24 mouse cellular contexts compared by ENCODE assay signal in the genomic region with DNA sequence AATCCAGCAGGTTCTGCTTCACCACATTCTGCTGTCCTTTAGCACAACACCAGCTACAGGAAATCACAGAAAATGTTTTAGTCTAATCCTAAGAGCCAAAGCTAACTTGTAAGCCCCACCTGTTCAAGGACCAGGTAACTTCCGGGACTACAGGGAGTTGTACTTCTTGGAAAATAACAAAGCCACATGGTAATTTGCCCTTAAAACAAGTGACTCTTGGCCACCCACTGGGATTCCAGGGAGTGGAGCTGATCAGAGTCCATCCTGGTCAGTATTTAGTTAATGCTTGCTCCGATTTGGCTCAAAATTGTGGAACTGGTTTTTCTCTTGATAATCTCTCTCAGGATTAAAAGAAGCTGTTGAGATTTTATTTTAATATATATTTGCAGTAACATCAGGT.
DNase-seq lines count a peak whose midpoint lies in the region; ATAC-seq and TF ChIP-seq lines count a peak whose summit lies in the region.
"Had no signal": no experiment of that assay in that cellular context is flagged by ENCODE, and none has a peak within 500 bp of the region (broad histone marks: within the 10 kb centered on the region; RNA-seq: fewer than 3 reads in every experiment).

No protein-coding gene starts in this region.

- no peak for TF ChIP-seq CTCF in stomach, postnatal 0 days (IDR thresholded peaks at IDR 0.05; ENCODE audit: low read depth)

- TF ChIP-seq EP300 in stomach, postnatal 0 days (optimal IDR thresholded peaks at IDR 0.05): no peak

- no peaks in the 10 kb centered on the region for H3K4me1 ChIP-seq in kidney, embryonic 15.5 days
- H3K4me1 ChIP-seq in kidney, embryonic 14.5 days (ENCODE audit: control insufficient read depth, insufficient read depth, low read length): no peaks in the 10 kb centered on the region
- no peaks in the 10 kb centered on the region for H3K4me1 ChIP-seq in stomach, postnatal 0 days (replicated peaks; ENCODE audit: control insufficient read depth, insufficient read depth)
- H3K4me1 ChIP-seq: heart, embryonic 10.5 days; hindbrain, embryonic 12.5 days had no signal

- H3K9ac ChIP-seq in kidney, embryonic 15.5 days: no peak overlapping the region
- no peak overlapping the region for H3K9ac ChIP-seq in kidney, embryonic 14.5 days (ENCODE audit: low read depth, low read length)
- H3K9ac ChIP-seq in stomach, postnatal 0 days (ENCODE audit: low read length): no peak overlapping the region
- H3K9ac ChIP-seq: hindbrain, embryonic 12.5 days had no signal

- DNase-seq in kidney, adult 11 months: peak; percentile 33
- DNase-seq in kidney, adult 9 months: peak; percentile 77
- DNase-seq in ES-CJ7 (ENCODE audit: low read depth, low spot score): peak; percentile 90
- DNase-seq in stomach, postnatal 0 days (ENCODE audit: low spot score): no peak
- no peak for DNase-seq in left cerebral cortex, adult 8-10 months (ENCODE audit: low spot score in 2 of 2)
- DNase-seq: adrenal gland, adult 8-10 months; adrenal gland, postnatal 36 days; cerebellum, adult 2 months; cerebellum, postnatal 10 days; gastrocnemius, adult 2 months; gastrocnemius, postnatal 25 days; heart, postnatal 10 days; heart, postnatal 4 days had no signal

- no peaks in the 10 kb centered on the region for H3K9me3 ChIP-seq in kidney, embryonic 15.5 days (replicated peaks)
- H3K9me3 ChIP-seq in kidney, embryonic 14.5 days (ENCODE audit: control insufficient read depth, low read length): no peaks in the 10 kb centered on the region
- no peaks in the 10 kb centered on the region for H3K9me3 ChIP-seq in stomach, postnatal 0 days (ENCODE audit: control insufficient read depth, low read length)
- H3K9me3 ChIP-seq: embryonic facial prominence, embryonic 10.5 days; forebrain, embryonic 10.5 days; heart, embryonic 10.5 days; hindbrain, embryonic 12.5 days had no signal

- WGBS in kidney, embryonic 15.5 days: 82% methylated on average over 2 of the region's 2 CpGs
- 79% methylated on average over 2 of the region's 2 CpGs for WGBS in kidney, embryonic 14.5 days
- 66% methylated on average over 2 of the region's 2 CpGs for WGBS in stomach, postnatal 0 days

- H3K27ac ChIP-seq in kidney, embryonic 15.5 days: no peak overlapping the region
- no peak overlapping the region for H3K27ac ChIP-seq in kidney, embryonic 14.5 days (ENCODE audit: low read depth, low read length)
- H3K27ac ChIP-seq in stomach, postnatal 0 days (replicated peaks): no peak overlapping the region
- H3K27ac ChIP-seq: embryonic facial prominence, embryonic 10.5 days; forebrain, embryonic 10.5 days; gastrocnemius, adult 2 months; heart, embryonic 10.5 days; hindbrain, embryonic 12.5 days had no signal

- no peak for ATAC-seq in kidney, embryonic 15.5 days (replicated peaks; ENCODE audit: low FRiP score)
- no peak for ATAC-seq in kidney, embryonic 14.5 days (ENCODE audit: low FRiP score, low TSS enrichment)
- ATAC-seq in stomach, postnatal 0 days (ENCODE audit: low FRiP score, low TSS enrichment): peak; percentile 10; the same call in 1 of the 2 replicates
- ATAC-seq in erythroblast, adult 5-6 weeks (replicated peaks; ENCODE audit: low FRiP score, poor library complexity, severe bottlenecking): no peak
- ATAC-seq: forebrain, embryonic 14.5 days; hindbrain, embryonic 16.5 days had no signal

- H3K4me2 ChIP-seq in kidney, embryonic 15.5 days: no peak overlapping the region
- H3K4me2 ChIP-seq in kidney, embryonic 14.5 days (replicated peaks; ENCODE audit: low read depth, low read length): no peak overlapping the region
- no peak overlapping the region for H3K4me2 ChIP-seq in stomach, postnatal 0 days (replicated peaks; ENCODE audit: low read depth)
- H3K4me2 ChIP-seq: hindbrain, embryonic 12.5 days had no signal

- H3K4me3 ChIP-seq in kidney, embryonic 15.5 days (replicated peaks): no peak overlapping the region
- no peak overlapping the region for H3K4me3 ChIP-seq in kidney, embryonic 14.5 days (ENCODE audit: low read length)
- no peak overlapping the region for H3K4me3 ChIP-seq in stomach, postnatal 0 days (ENCODE audit: low read depth, low read length)
- H3K4me3 ChIP-seq: embryonic facial prominence, embryonic 10.5 days; erythroblast, embryonic 14.5 days; forebrain, embryonic 10.5 days; gastrocnemius, adult 2 months; heart, embryonic 10.5 days; hindbrain, embryonic 12.5 days had no signal

- no peaks in the 10 kb centered on the region for H3K36me3 ChIP-seq in kidney, embryonic 15.5 days
- H3K36me3 ChIP-seq in kidney, embryonic 14.5 days (ENCODE audit: control insufficient read depth, insufficient read depth, low read length): no peaks in the 10 kb centered on the region
- no peaks in the 10 kb centered on the region for H3K36me3 ChIP-seq in stomach, postnatal 0 days (ENCODE audit: control insufficient read depth, insufficient read depth, low read length)
- H3K36me3 ChIP-seq: embryonic facial prominence, embryonic 10.5 days; forebrain, embryonic 10.5 days; heart, embryonic 10.5 days; hindbrain, embryonic 12.5 days had no signal

- H3K27me3 ChIP-seq in kidney, embryonic 15.5 days: no peaks in the 10 kb centered on the region
- no peaks in the 10 kb centered on the region for H3K27me3 ChIP-seq in kidney, embryonic 14.5 days (ENCODE audit: control insufficient read depth, insufficient read depth, low read length)
- H3K27me3 ChIP-seq in stomach, postnatal 0 days (ENCODE audit: control insufficient read depth, insufficient read depth, low read length): no peaks in the 10 kb centered on the region
- H3K27me3 ChIP-seq: CH12.LX; hindbrain, embryonic 12.5 days had no signal

Comparison
In these comparisons a context has a peak if more than half of its experiments do, and no peak if none do; other contexts are left out.
1. DNase-seq: peak in kidney, adult 11 months (single experiment), kidney, adult 9 months (single experiment) and ES-CJ7 (single experiment); none in stomach, postnatal 0 days (single experiment) and left cerebral cortex, adult 8-10 months (0 of 2).